Mouse (Mus musculus) urinary bladder, postnatal 25 days (tissue): ENCODE measurements around the gene Syne3.

Experiments
- DNase-seq: peaks from one replicate; pipeline ENCODE4 v3.0.0; 2022; ENCODE audit warnings: low spot score

Syne3 gene

GRCm38 (mm10) chr12:105025271-105025946 lies 15.8 kb upstream of the Syne3 start:
- peak; percentile 70 for DNase-seq

- DNase-seq: no peak
Observed at GRCm38 (mm10) chr12:105022776-105023175, 13.2 kb upstream of the Syne3 start.

- DNase-seq: no peak
Observed at GRCm38 (mm10) chr12:105022141-105022540, 12.5 kb upstream of the Syne3 start.

GRCm38 (mm10) chr12:105021441-105022069 lies 11.9 kb upstream of the Syne3 start:
- DNase-seq: no peak

DNA sequence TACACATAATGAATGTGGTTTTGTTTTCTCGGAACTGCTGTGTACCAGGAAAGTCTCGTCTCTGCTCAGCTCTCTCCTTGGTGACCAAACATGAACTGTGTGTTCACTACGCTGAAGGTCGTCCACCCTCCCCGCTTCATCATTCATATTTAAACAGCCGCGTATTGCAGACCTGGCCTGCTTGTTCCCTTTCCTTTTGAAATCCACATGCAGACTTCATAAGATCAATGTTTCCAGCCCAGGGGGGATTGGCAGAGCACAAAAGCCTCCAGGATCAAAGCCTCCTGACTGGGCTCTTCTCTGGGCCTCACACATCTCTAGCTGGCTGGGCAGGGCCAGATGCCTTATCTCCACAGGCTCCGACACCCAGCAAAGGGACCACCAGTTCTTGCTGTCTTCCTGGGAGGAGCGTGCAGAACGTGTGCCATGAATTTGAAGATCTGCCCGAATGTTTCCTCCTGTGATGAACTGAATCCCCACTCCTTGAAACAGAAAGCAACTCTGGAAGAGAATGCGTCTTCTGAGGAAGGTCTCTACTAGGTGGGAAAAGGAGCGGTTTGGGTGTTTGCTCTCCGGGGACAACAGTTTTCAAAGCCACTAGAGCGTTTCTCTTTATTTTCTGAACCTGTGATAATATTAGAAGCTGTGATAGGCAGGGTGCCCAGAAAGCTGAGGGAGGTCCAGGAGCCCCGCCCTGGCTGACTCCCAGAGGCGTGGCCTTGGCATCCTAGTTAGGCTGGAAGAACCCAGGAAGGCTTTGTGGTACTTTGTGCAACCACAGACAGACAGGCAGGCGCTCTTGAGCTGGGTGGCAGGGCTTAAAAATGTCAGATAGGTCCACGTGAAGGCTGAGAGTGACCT lies 10.0 kb upstream of the Syne3 start:
- DNase-seq: no peak

- DNase-seq: no peak
Observed at GRCm38 (mm10) chr12:105016639-105017038, 7.0 kb upstream of the Syne3 start.

DNA sequence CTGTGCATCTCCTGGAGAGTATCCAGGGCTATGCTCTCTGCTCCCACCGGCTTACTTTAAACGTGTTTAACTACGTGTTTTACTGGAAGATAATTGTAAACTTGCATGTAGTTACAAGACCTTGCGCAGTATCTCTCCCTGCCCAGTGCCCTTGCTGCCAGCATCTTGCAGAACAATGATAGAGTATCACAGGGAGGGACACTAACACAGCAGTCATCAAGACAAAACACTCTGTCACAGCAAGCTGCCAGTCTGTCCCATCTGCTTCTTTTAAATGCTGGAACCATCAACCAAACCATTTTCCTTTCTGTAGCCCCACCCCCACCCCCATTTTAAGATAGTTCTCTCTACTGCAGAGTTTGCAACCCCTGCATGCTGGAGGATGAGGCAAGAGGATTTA lies 6.6 kb upstream of the Syne3 start:
- no peak for DNase-seq

GRCm38 (mm10) chr12:105013065-105013464 lies 3.5 kb upstream of the Syne3 start:
- DNase-seq: peak; percentile 60

- DNase-seq: no peak
Observed at GRCm38 (mm10) chr12:105012314-105012713, 2.7 kb upstream of the Syne3 start.

DNA sequence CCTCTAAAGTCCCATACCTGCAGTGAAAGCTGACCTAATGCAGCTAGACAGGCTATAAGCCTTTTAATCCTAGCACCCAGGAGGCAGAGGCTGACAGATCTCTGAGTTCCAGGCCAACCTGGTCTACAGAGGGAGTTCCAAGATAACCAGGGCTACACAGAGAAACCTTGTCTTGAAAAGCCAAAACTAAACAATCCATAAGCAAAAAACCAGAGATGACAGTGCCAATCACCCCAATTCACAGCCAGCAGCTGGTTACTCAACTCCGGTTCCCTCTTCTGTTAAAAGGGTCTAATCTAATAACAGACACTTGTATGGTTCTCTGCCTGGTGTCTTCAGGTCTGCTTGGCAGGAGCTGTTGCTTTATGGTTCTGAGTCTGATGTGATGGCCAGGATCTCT lies 2.0 kb upstream of the Syne3 start:
- DNase-seq: no peak

GRCm38 (mm10) chr12:105010213-105010790 lies 693 bp upstream of the Syne3 start:
- DNase-seq: no peak

DNA sequence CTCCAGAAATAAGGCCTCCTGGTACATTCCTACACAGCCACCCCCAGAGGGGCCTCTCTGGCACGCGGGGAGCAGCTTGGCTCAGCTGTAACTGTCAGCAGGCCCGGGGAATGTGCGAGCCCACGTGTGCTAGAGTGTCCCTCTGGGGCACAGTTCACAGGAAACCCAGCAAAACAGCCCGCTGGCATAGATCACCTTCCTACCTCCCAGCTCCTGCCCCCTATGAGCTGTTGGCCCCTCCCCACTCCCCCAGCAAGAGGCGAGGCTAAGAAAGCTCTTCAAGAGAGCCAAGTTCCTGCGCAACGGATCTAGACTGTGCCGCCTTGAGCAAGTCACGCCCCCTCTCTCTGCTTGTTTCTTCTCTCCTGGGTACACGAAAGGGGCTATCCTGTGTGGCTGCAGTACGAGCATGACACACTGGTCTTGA lies 844 bp downstream of the Syne3 start:
- DNase-seq: no peak

DNA sequence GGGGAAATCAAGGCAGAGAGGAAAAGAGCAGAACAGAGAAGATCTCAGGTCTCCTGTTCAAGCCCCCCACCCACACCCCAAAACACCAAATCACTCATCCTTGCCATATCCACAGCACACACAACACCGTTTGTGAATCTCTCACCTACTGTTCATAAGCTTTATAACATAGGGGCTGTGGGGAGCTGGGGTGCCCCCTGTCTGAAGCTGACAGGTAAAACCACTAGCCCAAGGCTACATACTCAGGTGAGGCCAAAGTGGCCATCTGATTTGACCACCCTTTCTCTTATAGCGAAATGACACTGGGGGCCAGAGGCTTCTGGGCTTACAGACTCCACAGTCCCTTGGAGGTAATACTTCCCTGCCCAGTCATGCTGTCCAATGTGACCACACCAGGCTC lies 1.5 kb downstream of the Syne3 start:
- no peak for DNase-seq

DNA sequence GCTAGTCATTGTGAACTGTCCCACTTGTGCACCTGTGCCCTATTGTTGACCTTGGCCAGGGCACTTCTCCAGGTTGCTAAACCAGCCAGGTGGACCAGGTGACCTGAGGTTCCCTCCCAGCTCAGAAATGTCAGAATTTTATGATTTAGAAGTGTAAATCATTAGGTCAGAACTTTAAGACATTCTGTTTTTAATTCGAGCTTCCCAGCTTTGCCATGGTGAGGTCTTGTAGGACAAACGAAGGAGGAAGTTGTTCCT lies 4.0 kb downstream of the Syne3 start:
- DNase-seq: no peak

- no peak for DNase-seq
Observed at GRCm38 (mm10) chr12:105004956-105005714, 4.5 kb downstream of the Syne3 start.

- no peak for DNase-seq
Observed at GRCm38 (mm10) chr12:105003715-105004114, 5.9 kb downstream of the Syne3 start.

DNA sequence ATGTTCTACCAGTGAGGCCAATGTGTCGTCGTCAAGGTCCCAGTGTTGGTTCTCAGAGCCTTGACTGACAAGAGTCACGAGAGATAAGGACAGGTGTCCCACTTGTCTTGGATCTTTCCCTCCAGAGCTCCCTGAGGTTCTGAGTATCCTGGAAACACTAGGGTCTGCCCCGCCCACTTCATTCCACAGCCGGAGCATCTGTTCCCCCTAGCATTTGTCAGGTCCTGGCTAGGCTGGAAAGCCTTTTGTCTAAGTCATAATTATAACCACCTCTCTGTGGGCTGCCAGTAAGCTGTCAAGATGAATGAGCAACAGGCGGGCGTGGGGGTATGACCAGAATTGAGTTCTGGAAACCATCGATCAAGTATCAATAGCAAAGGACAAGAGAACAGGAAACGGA lies 6.5 kb downstream of the Syne3 start:
- no peak for DNase-seq

DNA sequence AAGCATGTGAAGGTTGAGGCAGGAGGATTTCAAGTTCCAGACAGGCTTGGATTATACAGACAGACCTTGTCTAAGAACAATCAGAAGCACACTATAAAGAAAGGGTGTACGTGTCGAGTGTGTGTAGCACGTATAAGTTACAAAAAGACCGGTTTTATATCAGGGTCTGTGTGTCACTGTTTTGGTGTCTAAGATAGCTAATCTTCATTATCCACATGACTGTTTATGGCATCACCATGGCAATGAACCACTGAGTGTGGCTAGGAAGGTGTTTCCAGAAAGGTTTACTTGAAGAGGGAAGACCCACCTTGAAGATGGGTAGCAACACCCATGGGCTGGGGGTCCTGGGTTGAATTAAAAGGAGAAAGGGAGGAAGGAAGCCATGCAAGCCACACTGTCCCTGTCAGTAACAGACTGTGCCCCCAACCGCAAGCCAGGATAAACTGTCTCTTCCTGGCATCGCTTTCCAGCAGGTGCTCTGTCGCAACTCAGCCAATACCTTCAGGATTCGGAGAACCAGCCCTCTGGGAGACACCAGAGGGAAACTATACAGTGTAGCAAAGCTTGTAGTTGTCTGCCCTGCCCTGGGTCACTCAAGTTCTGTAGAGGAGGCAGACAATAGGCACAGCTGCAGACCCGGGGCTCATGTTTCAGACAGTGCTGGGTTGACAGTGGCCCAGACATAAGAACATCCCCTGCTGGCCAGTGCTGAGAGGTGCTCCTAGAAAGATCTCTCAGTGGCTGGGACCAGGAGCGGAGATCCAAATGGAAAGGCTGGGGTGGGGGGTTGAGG lies 7.1 kb downstream of the Syne3 start:
- DNase-seq: no peak

- DNase-seq: no peak
Observed at GRCm38 (mm10) chr12:105001317-105001716, 8.3 kb downstream of the Syne3 start.

- no peak for DNase-seq
Observed at GRCm38 (mm10) chr12:105000487-105001283, 8.9 kb downstream of the Syne3 start.

- DNase-seq: no peak
Observed at GRCm38 (mm10) chr12:104999171-104999570, 10.4 kb downstream of the Syne3 start.
